Comparison of ENCODE assay signal across 10 mouse cellular contexts in the genomic region with DNA sequence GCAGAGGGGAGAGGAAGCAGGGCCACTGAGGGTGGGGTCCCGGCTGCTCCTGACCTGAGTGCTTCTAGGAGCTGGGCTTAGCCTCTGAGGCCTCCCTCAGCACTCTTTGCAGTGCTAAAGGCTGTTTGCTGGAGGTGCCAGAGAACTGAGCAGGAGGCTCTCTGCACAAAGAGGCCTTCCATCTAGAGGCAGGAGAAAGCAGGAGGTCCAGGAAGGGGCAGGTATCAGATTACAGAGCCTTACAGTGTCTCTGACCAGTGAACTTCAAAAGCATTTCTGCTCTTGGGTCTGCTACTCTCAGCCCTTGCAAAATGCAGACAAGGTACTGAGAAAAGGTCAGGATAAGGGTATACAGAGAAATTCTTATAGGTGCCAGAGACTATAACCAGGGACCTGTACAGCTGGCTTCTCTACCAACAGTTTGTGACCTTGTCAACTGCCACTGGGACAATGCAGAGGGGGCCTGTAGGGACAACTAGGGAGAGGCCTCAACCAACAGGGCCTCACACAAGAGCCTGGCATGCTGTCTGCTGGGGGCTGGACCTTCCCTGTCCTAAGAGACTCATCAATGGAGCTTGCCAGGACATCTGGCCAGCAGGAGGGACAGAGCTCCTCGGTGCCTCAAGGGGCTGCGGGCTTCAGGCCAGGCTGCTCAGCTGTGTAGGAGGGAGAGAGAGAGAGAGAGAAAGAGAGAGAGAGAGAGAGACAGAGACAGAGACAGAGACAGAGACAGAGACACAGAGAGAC.
DNase-seq lines count a peak whose midpoint lies in the region; ATAC-seq and TF ChIP-seq lines count a peak whose summit lies in the region.
"Had no signal": no experiment of that assay in that cellular context is flagged by ENCODE, and none has a peak within 500 bp of the region (broad histone marks: within the 10 kb centered on the region; RNA-seq: fewer than 3 reads in every experiment).

No protein-coding gene starts in this region.

- H3K36me3 ChIP-seq in forebrain, embryonic 10.5 days (replicated peaks), result no peaks in the 10 kb centered on the region
- no peaks in the 10 kb centered on the region for H3K36me3 ChIP-seq in forebrain, embryonic 11.5 days (ENCODE audit: control insufficient read depth, insufficient read depth, low read length)
- no peaks in the 10 kb centered on the region for H3K36me3 ChIP-seq in heart, embryonic 11.5 days (ENCODE audit: control insufficient read depth, insufficient read depth, low read length)
- no peaks in the 10 kb centered on the region for H3K36me3 ChIP-seq in limb, embryonic 14.5 days (ENCODE audit: control insufficient read depth, insufficient read depth, low read length)
- H3K36me3 ChIP-seq: hindbrain, embryonic 15.5 days had no signal

- WGBS in forebrain, embryonic 10.5 days, result 73% methylated on average over 3 of the region's 3 CpGs
- WGBS in forebrain, embryonic 11.5 days, result 64% methylated on average over 3 of the region's 3 CpGs
- 27% methylated on average over 3 of the region's 3 CpGs for WGBS in heart, embryonic 11.5 days (ENCODE audit: insufficient replicate concordance)
- WGBS in limb, embryonic 14.5 days, result 13% methylated on average over 3 of the region's 3 CpGs

- no peaks in the 10 kb centered on the region for H3K9me3 ChIP-seq in forebrain, embryonic 10.5 days
- H3K9me3 ChIP-seq in forebrain, embryonic 11.5 days (ENCODE audit: control insufficient read depth, low read length), result no peaks in the 10 kb centered on the region
- no peaks in the 10 kb centered on the region for H3K9me3 ChIP-seq in heart, embryonic 11.5 days (replicated peaks; ENCODE audit: control insufficient read depth, low read length)
- H3K9me3 ChIP-seq in limb, embryonic 14.5 days (ENCODE audit: control insufficient read depth, low read length), result no peaks in the 10 kb centered on the region
- H3K9me3 ChIP-seq: hindbrain, embryonic 15.5 days had no signal

- peaks cover 11% of the 10 kb centered on the region for H3K4me1 ChIP-seq in forebrain, embryonic 10.5 days
- H3K4me1 ChIP-seq in forebrain, embryonic 11.5 days (replicated peaks; ENCODE audit: control insufficient read depth, insufficient read depth, low read length), result no peaks in the 10 kb centered on the region
- H3K4me1 ChIP-seq in heart, embryonic 11.5 days (ENCODE audit: control insufficient read depth, insufficient read depth, low read length), result peaks cover 10% of the 10 kb centered on the region
- peaks cover 12% of the 10 kb centered on the region for H3K4me1 ChIP-seq in limb, embryonic 14.5 days (ENCODE audit: control insufficient read depth, insufficient read depth, low read length)
- H3K4me1 ChIP-seq: hindbrain, embryonic 15.5 days had no signal

- H3K4me2 ChIP-seq in forebrain, embryonic 11.5 days (ENCODE audit: low read depth, low read length, severe bottlenecking), result no peak overlapping the region
- no peak overlapping the region for H3K4me2 ChIP-seq in heart, embryonic 11.5 days
- H3K4me2 ChIP-seq in limb, embryonic 14.5 days (replicated peaks; ENCODE audit: low read depth, low read length, severe bottlenecking), result no peak overlapping the region
- H3K4me2 ChIP-seq: hindbrain, embryonic 15.5 days had no signal

- ATAC-seq in forebrain, embryonic 11.5 days (replicated peaks; ENCODE audit: low FRiP score), result no peak
- peak; percentile 59 for ATAC-seq in heart, embryonic 11.5 days (replicated peaks; ENCODE audit: insufficient number of reproducible peaks, low FRiP score, low TSS enrichment)
- ATAC-seq in limb, embryonic 14.5 days (ENCODE audit: low FRiP score, low read depth), result peak; percentile 60

- H3K27me3 ChIP-seq in forebrain, embryonic 10.5 days (ENCODE audit: poor library complexity, severe bottlenecking), result no peaks in the 10 kb centered on the region
- H3K27me3 ChIP-seq in forebrain, embryonic 11.5 days (ENCODE audit: control insufficient read depth, insufficient read depth, low read length), result no peaks in the 10 kb centered on the region
- H3K27me3 ChIP-seq in heart, embryonic 11.5 days (ENCODE audit: control insufficient read depth, insufficient read depth, low read length), result no peaks in the 10 kb centered on the region
- H3K27me3 ChIP-seq in limb, embryonic 14.5 days (ENCODE audit: control insufficient read depth, insufficient read depth, low read length), result no peaks in the 10 kb centered on the region
- H3K27me3 ChIP-seq: hindbrain, embryonic 15.5 days had no signal

- peak overlapping the region; percentile 66 for H3K27ac ChIP-seq in forebrain, embryonic 10.5 days
- no peak overlapping the region for H3K27ac ChIP-seq in forebrain, embryonic 11.5 days (ENCODE audit: low read depth, low read length)
- peak overlapping the region; percentile 10; the same call in 1 of the 2 replicates for H3K27ac ChIP-seq in heart, embryonic 11.5 days (ENCODE audit: low read depth, low read length)
- H3K27ac ChIP-seq in limb, embryonic 14.5 days (replicated peaks; ENCODE audit: low read depth, low read length), result peak overlapping the region; percentile 55; the same call in 1 of the 2 replicates
- H3K27ac ChIP-seq: hindbrain, embryonic 15.5 days had no signal

- H3K4me3 ChIP-seq in forebrain, embryonic 10.5 days, result no peak overlapping the region
- no peak overlapping the region for H3K4me3 ChIP-seq in forebrain, embryonic 11.5 days (ENCODE audit: low read depth, low read length)
- no peak overlapping the region for H3K4me3 ChIP-seq in heart, embryonic 11.5 days (ENCODE audit: low read depth, low read length)
- no peak overlapping the region for H3K4me3 ChIP-seq in limb, embryonic 14.5 days (replicated peaks; ENCODE audit: low read length)
- H3K4me3 ChIP-seq: hindbrain, embryonic 15.5 days had no signal

- TF ChIP-seq POLR2A in limb, embryonic 14.5 days (IDR thresholded peaks at IDR 0.05; ENCODE audit: borderline replicate concordance, extremely low read depth, insufficient read depth, insufficient read length), result no peak

- DNase-seq in forebrain, embryonic 10.5 days (ENCODE audit: extremely low spot score, low spot score), result no peak
- DNase-seq in forebrain, embryonic 11.5 days (ENCODE audit: low spot score), result no peak
- peak; percentile 39 for DNase-seq in embryo, embryonic 9.5 days (ENCODE audit: extremely low spot score)
- peak; percentile 51 for DNase-seq in limb, embryonic 14.5 days (ENCODE audit: low spot score)
- no peak for DNase-seq in spleen, adult 12 weeks (ENCODE audit: low spot score)
- DNase-seq in layer of hippocampus, adult 9-10 months (ENCODE audit: low spot score), result no peak
- no peak for DNase-seq in liver
- DNase-seq: cerebellum, postnatal 36 days had no signal

- no peak overlapping the region for H3K9ac ChIP-seq in forebrain, embryonic 11.5 days (ENCODE audit: low read length)
- no peak overlapping the region for H3K9ac ChIP-seq in heart, embryonic 11.5 days (ENCODE audit: low read depth, low read length)
- H3K9ac ChIP-seq in limb, embryonic 14.5 days (ENCODE audit: low read depth, low read length, severe bottlenecking), result no peak overlapping the region
- H3K9ac ChIP-seq: hindbrain, embryonic 15.5 days had no signal

Comparison
In these comparisons a context has a peak if more than half of its experiments do, and no peak if none do; other contexts are left out.
1. DNase-seq: peak in embryo, embryonic 9.5 days (single experiment) and limb, embryonic 14.5 days (single experiment); none in forebrain, embryonic 10.5 days (single experiment), forebrain, embryonic 11.5 days (single experiment), spleen, adult 12 weeks (single experiment), layer of hippocampus, adult 9-10 months (single experiment) and liver (single experiment).